ENCODE assay signal across 24 mouse cellular contexts in genomic region chr7:117449605-117450004, GRCm38 (mm10).
DNase-seq lines count a peak whose midpoint lies in the region; ATAC-seq and TF ChIP-seq lines count a peak whose summit lies in the region.
"Had no signal": no experiment of that assay in that cellular context is flagged by ENCODE, and none has a peak within 500 bp of the region (broad histone marks: within the 10 kb centered on the region; RNA-seq: fewer than 3 reads in every experiment).

No protein-coding gene starts in this region.

- peak overlapping the region; percentile 70 for H3K27ac ChIP-seq in bone marrow, adult 2 months (ENCODE audit: control insufficient read depth, insufficient read depth, low read depth, low read length, poor library complexity)
- H3K27ac ChIP-seq: embryonic facial prominence, embryonic 10.5 days; embryonic facial prominence, embryonic 12.5 days; forebrain, embryonic 13.5 days; forebrain, embryonic 15.5 days had no signal

- DNase-seq in layer of hippocampus, adult 8-10 months (ENCODE audit: low spot score in 2 of 2): no peak
- no peak for DNase-seq in cerebellum, postnatal 10 days
- DNase-seq in gastrocnemius, postnatal 4 days (ENCODE audit: low spot score in 2 of 2): no peak
- DNase-seq: adrenal gland, adult 8-10 months; adrenal gland, postnatal 14 days; adrenal gland, postnatal 36 days; B cell, adult 2 months; cerebellum, adult 11 months; cerebellum, adult 18-20 months; cerebellum, adult 8-10 months; cerebellum, adult 9-11 months; cerebellum, postnatal 25 days; forebrain, postnatal 0 days had no signal

- ATAC-seq in hematopoietic stem cell, adult 5-6 weeks (replicated peaks in 1 of 2; ENCODE audit: insufficient read depth in 1 of 2, low FRiP score in 2 of 2, low TSS enrichment in 1 of 2, low read depth in 1 of 2, poor library complexity in 2 of 2, severe bottlenecking in 2 of 2): peak; percentile 7 to 58; a peak in 2 of 4 replicates
- peak; percentile 49; the same call in 1 of the 2 replicates for ATAC-seq in megakaryocyte progenitor cell, adult 5-6 weeks (replicated peaks; ENCODE audit: poor library complexity)
- ATAC-seq in inflammation-experienced regulatory T-cells, adult 6 months: no peak
- ATAC-seq: activated CD4-positive, CD25-positive, alpha-beta regulatory T cell, adult 4 months; CD4-positive, CD25-positive, alpha-beta regulatory T cell, adult 4 months; forebrain, embryonic 13.5 days; forebrain, embryonic 15.5 days; forebrain, postnatal 0 days; Patski had no signal

- H3K4me1 ChIP-seq in bone marrow, adult 2 months (ENCODE audit: control insufficient read depth, insufficient read depth, low read length): peaks cover 5% of the 10 kb centered on the region; the same call in 1 of the 2 replicates
- H3K4me1 ChIP-seq: embryonic facial prominence, embryonic 12.5 days had no signal

- H3K4me3 ChIP-seq in bone marrow, adult 2 months (replicated peaks; ENCODE audit: control insufficient read depth, low read depth, low read length): no peak overlapping the region
- H3K4me3 ChIP-seq: embryonic facial prominence, embryonic 10.5 days; embryonic facial prominence, embryonic 12.5 days; forebrain, embryonic 13.5 days; forebrain, embryonic 15.5 days had no signal

- 75% methylated on average over 5 of the region's 5 CpGs for WGBS in bone marrow, adult 2 months

- no peak for TF ChIP-seq CTCF in bone marrow, adult 2 months (IDR thresholded peaks at IDR 0.05; ENCODE audit: control insufficient read depth, insufficient read depth, low read length)

- no peak for TF ChIP-seq POLR2A in bone marrow, adult 2 months (IDR thresholded peaks at IDR 0.05; ENCODE audit: borderline replicate concordance, control insufficient read depth, low read depth, low read length)
